ENCODE assay signal across 25 mouse cellular contexts in genomic region chr7:80840241-80840640, GRCm38 (mm10). TPM values are rescaled to one million over a fixed set of nuclear protein-coding genes. Genes with fewer than 3 reads are reported as not detected.
DNase-seq lines count a peak whose midpoint lies in the region; ATAC-seq and TF ChIP-seq lines count a peak whose summit lies in the region.
"Had no signal": no experiment of that assay in that cellular context is flagged by ENCODE, and none has a peak within 500 bp of the region (broad histone marks: within the 10 kb centered on the region; RNA-seq: fewer than 3 reads in every experiment).

No protein-coding gene starts in this region.

- dilution Hi-C loops in CH12.LX (cut with MboI; ENCODE audit: extremely low pct_ligation_motif_present, extremely low pct_unique_long_range_greater_than_20kb, low sequenced_read_pairs): no loop called here

- no peak for TF ChIP-seq POLR2A in CH12.LX (IDR thresholded peaks at IDR 0.05; ENCODE audit: low read depth, low read length)

- no peaks in the 10 kb centered on the region for H3K79me2 ChIP-seq in CH12.LX (replicated peaks; ENCODE audit: control insufficient read depth, extremely low read depth, insufficient read depth, poor library complexity, severe bottlenecking)

- peak overlapping the region; percentile 7; the same call in 1 of the 2 replicates for H3K27ac ChIP-seq in kidney, embryonic 14.5 days (ENCODE audit: low read depth, low read length)
- H3K27ac ChIP-seq in CH12.LX (ENCODE audit: insufficient read depth, low read depth): no peak overlapping the region
- H3K27ac ChIP-seq in intestine, embryonic 16.5 days (ENCODE audit: low read length): 0 out of 2 replicates have a peak overlapping the region, but pooled peaks have one; percentile 67
- H3K27ac ChIP-seq in stomach, embryonic 16.5 days (ENCODE audit: low read length): peak overlapping the region; percentile 1; the same call in 1 of the 2 replicates
- H3K27ac ChIP-seq: embryonic facial prominence, embryonic 12.5 days; forebrain, embryonic 12.5 days; heart, embryonic 13.5 days; hindbrain, embryonic 12.5 days; liver, embryonic 14.5 days; midbrain, embryonic 15.5 days; neural tube, embryonic 15.5 days had no signal

- no peak overlapping the region for H3K4me3 ChIP-seq in kidney, embryonic 14.5 days (ENCODE audit: low read length)
- H3K4me3 ChIP-seq in CH12.LX (replicated peaks in 1 of 3; ENCODE audit: low read depth in 2 of 3, low read length in 2 of 3, poor library complexity in 1 of 3): no peak overlapping the region
- no peak overlapping the region for H3K4me3 ChIP-seq in intestine, embryonic 16.5 days (ENCODE audit: low read length)
- no peak overlapping the region for H3K4me3 ChIP-seq in stomach, embryonic 16.5 days (replicated peaks; ENCODE audit: low read length)
- H3K4me3 ChIP-seq: embryonic facial prominence, embryonic 12.5 days; erythroblast, embryonic 14.5 days; forebrain, embryonic 12.5 days; heart, embryonic 13.5 days; hindbrain, embryonic 12.5 days; midbrain, embryonic 15.5 days; neural tube, embryonic 15.5 days had no signal

- H3K9me3 ChIP-seq in kidney, embryonic 14.5 days (ENCODE audit: control insufficient read depth, low read length): no peaks in the 10 kb centered on the region
- no peaks in the 10 kb centered on the region for H3K9me3 ChIP-seq in CH12.LX (replicated peaks; ENCODE audit: low read length)
- H3K9me3 ChIP-seq in intestine, embryonic 16.5 days (ENCODE audit: control insufficient read depth, low read length): peaks cover 5% of the 10 kb centered on the region
- H3K9me3 ChIP-seq in stomach, embryonic 16.5 days (replicated peaks; ENCODE audit: control insufficient read depth, low read length): no peaks in the 10 kb centered on the region
- H3K9me3 ChIP-seq: embryonic facial prominence, embryonic 12.5 days; forebrain, embryonic 12.5 days; heart, embryonic 13.5 days; hindbrain, embryonic 12.5 days; midbrain, embryonic 15.5 days; neural tube, embryonic 15.5 days had no signal

- no peak for DNase-seq in kidney, adult 11 months
- no peak for DNase-seq in CH12.LX (ENCODE audit: extremely low read depth)
- DNase-seq in lung, postnatal 10 days: no peak
- DNase-seq in urinary bladder, postnatal 10 days (ENCODE audit: low spot score): no peak
- DNase-seq in thymus, postnatal 36 days: no peak
- DNase-seq: adrenal gland, postnatal 10 days; cerebellum, adult 18-20 months; cerebellum, postnatal 25 days; gastrocnemius, postnatal 25 days; heart, adult 18-20 months; kidney, postnatal 10 days; layer of hippocampus, postnatal 36 days; lung, embryonic 14.5 days; lung, postnatal 4 days had no signal

- TF ChIP-seq CTCF in CH12.LX (conservative IDR thresholded peaks at IDR 0.05 in 1 of 2, IDR thresholded peaks at IDR 0.05 in 1 of 2; ENCODE audit: low read depth in 2 of 2, low read length in 2 of 2): no peak

- in situ Hi-C loops in CH12.LX (cut with MboI; ENCODE audit: low pct_ligation_motif_present, low pct_unique_long_range_greater_than_20kb, low sequenced_read_pairs): loop anchor here (25.0 kb wide), 1 partner anchor 453 kb away; the partner anchor contains the start of gene Fes

- no peaks in the 10 kb centered on the region for H3K36me3 ChIP-seq in kidney, embryonic 14.5 days (ENCODE audit: control insufficient read depth, insufficient read depth, low read length)
- H3K36me3 ChIP-seq in CH12.LX (replicated peaks in 1 of 2; ENCODE audit: control insufficient read depth in 1 of 2, insufficient read depth in 1 of 2, low read length in 1 of 2): peaks cover 3 to 12% of the 10 kb centered on the region in 2 experiments
- no peaks in the 10 kb centered on the region for H3K36me3 ChIP-seq in intestine, embryonic 16.5 days (ENCODE audit: control insufficient read depth, insufficient read depth, low read length)
- no peaks in the 10 kb centered on the region for H3K36me3 ChIP-seq in stomach, embryonic 16.5 days (ENCODE audit: control insufficient read depth, insufficient read depth, low read length)
- H3K36me3 ChIP-seq: embryonic facial prominence, embryonic 12.5 days; forebrain, embryonic 12.5 days; heart, embryonic 13.5 days; hindbrain, embryonic 12.5 days; midbrain, embryonic 15.5 days; neural tube, embryonic 15.5 days had no signal

- WGBS in kidney, embryonic 14.5 days: 59% methylated on average over 1 of the region's 1 CpGs
- 43% methylated on average over 1 of the region's 1 CpGs for WGBS in intestine, embryonic 16.5 days
- 48% methylated on average over 1 of the region's 1 CpGs for WGBS in stomach, embryonic 16.5 days

- H3K9ac ChIP-seq in kidney, embryonic 14.5 days (ENCODE audit: low read depth, low read length): no peak overlapping the region
- no peak overlapping the region for H3K9ac ChIP-seq in CH12.LX (ENCODE audit: insufficient read depth, low read depth)
- H3K9ac ChIP-seq in intestine, embryonic 16.5 days (ENCODE audit: low read depth, low read length): no peak overlapping the region
- H3K9ac ChIP-seq in stomach, embryonic 16.5 days (ENCODE audit: low read length): no peak overlapping the region
- H3K9ac ChIP-seq: embryonic facial prominence, embryonic 12.5 days; forebrain, embryonic 12.5 days; heart, embryonic 13.5 days; hindbrain, embryonic 12.5 days; liver, embryonic 14.5 days; lung, embryonic 14.5 days; midbrain, embryonic 15.5 days; neural tube, embryonic 15.5 days had no signal

- ATAC-seq in kidney, embryonic 14.5 days (ENCODE audit: low FRiP score, low TSS enrichment): no peak
- 0 out of 2 replicates have a peak, but pooled peaks have one; percentile 39 for ATAC-seq in intestine, embryonic 16.5 days
- ATAC-seq in stomach, embryonic 16.5 days (ENCODE audit: insufficient read depth, low FRiP score): no peak
- ATAC-seq: midbrain, embryonic 15.5 days had no signal

- H3K4me1 ChIP-seq in kidney, embryonic 14.5 days (ENCODE audit: control insufficient read depth, insufficient read depth, low read length): 0 out of 2 replicates have a peak, but pooled peaks cover 3% of the 10 kb centered on the region
- peaks cover 14 to 68% of the 10 kb centered on the region in 2 experiments for H3K4me1 ChIP-seq in CH12.LX (ENCODE audit: control insufficient read depth in 1 of 2, insufficient read depth in 2 of 2)
- H3K4me1 ChIP-seq in intestine, embryonic 16.5 days (ENCODE audit: control insufficient read depth, insufficient read depth, low read length): peaks cover 10% of the 10 kb centered on the region
- H3K4me1 ChIP-seq in stomach, embryonic 16.5 days (ENCODE audit: control insufficient read depth, insufficient read depth, low read length): no peaks in the 10 kb centered on the region
- H3K4me1 ChIP-seq: forebrain, embryonic 12.5 days; midbrain, embryonic 15.5 days; neural tube, embryonic 15.5 days had no signal

- no peak overlapping the region for H3K4me2 ChIP-seq in kidney, embryonic 14.5 days (replicated peaks; ENCODE audit: low read depth, low read length)
- peak overlapping the region; percentile 5; the same call in 1 of the 2 replicates for H3K4me2 ChIP-seq in CH12.LX (ENCODE audit: insufficient read depth, low read depth, poor library complexity, severe bottlenecking)
- no peak overlapping the region for H3K4me2 ChIP-seq in intestine, embryonic 16.5 days (ENCODE audit: low read depth, low read length)
- no peak overlapping the region for H3K4me2 ChIP-seq in stomach, embryonic 16.5 days (ENCODE audit: low read depth, low read length)
- H3K4me2 ChIP-seq: embryonic facial prominence, embryonic 12.5 days; forebrain, embryonic 12.5 days; heart, embryonic 13.5 days; hindbrain, embryonic 12.5 days; lung, embryonic 14.5 days; midbrain, embryonic 15.5 days; neural tube, embryonic 15.5 days had no signal

- no peaks in the 10 kb centered on the region for H3K27me3 ChIP-seq in kidney, embryonic 14.5 days (ENCODE audit: control insufficient read depth, insufficient read depth, low read length)
- no peaks in the 10 kb centered on the region for H3K27me3 ChIP-seq in CH12.LX (replicated peaks)
- H3K27me3 ChIP-seq in intestine, embryonic 16.5 days (replicated peaks; ENCODE audit: control insufficient read depth, insufficient read depth, low read length): no peaks in the 10 kb centered on the region
- no peaks in the 10 kb centered on the region for H3K27me3 ChIP-seq in stomach, embryonic 16.5 days (ENCODE audit: control insufficient read depth, insufficient read depth, low read length)
- H3K27me3 ChIP-seq: embryonic facial prominence, embryonic 12.5 days; forebrain, embryonic 12.5 days; heart, embryonic 13.5 days; hindbrain, embryonic 12.5 days; midbrain, embryonic 15.5 days had no signal

- no peak for TF ChIP-seq RAD21 in CH12.LX (IDR thresholded peaks at IDR 0.05; ENCODE audit: low read depth, low read length)

- TF ChIP-seq EP300 in CH12.LX (IDR thresholded peaks at IDR 0.05; ENCODE audit: low read length): no peak

TF ChIP-seq in CH12.LX, 34 proteins besides CTCF, POLR2A, EP300 and RAD21 (continues in another document):
- TF ChIP-seq PAX5 (IDR thresholded peaks at IDR 0.05; ENCODE audit: low read length) (no peak), POLR2AphosphoS2 (IDR thresholded peaks at IDR 0.05; ENCODE audit: low read depth, low read length) (no peak), MXI1 (IDR thresholded peaks at IDR 0.05; ENCODE audit: low read depth, low read length) (no peak), USF1 (IDR thresholded peaks at IDR 0.05; ENCODE audit: low read depth, low read length) (no peak), ELF1 (IDR thresholded peaks at IDR 0.05; ENCODE audit: low read depth, low read length) (no peak), MYC (IDR thresholded peaks at IDR 0.05; ENCODE audit: low read depth, low read length) (no peak), TCF12 (IDR thresholded peaks at IDR 0.05; ENCODE audit: low read depth, low read length) (no peak), CHD2 (IDR thresholded peaks at IDR 0.05; ENCODE audit: low read length) (no peak), HCFC1 (IDR thresholded peaks at IDR 0.05; ENCODE audit: low read depth, low read length) (no peak), UBTF (IDR thresholded peaks at IDR 0.05; ENCODE audit: low read depth, low read length) (no peak), MAZ (IDR thresholded peaks at IDR 0.05; ENCODE audit: low read depth, low read length) (no peak)

RNA-seq across cellular contexts. Expression of gene Iqgap1, which starts 14.5 kb away (rescaled TPM):
- 61.0 and 110 TPM in 2 replicates for polyA plus RNA-seq in kidney, embryonic 14.5 days (2014; fragmentation: Nextera tagmentation; extraction: Ambion mirVana)
- 77.0 and 87.5 TPM in 2 replicates for total RNA-seq in CH12.LX (2012; rRNA removed)
- total RNA-seq in CH12.LX (2014; rRNA removed): 43.1 and 49.6 TPM in 2 replicates
- polyA plus RNA-seq in CH12.LX (2012; ENCODE audit: insufficient read length, low read depth): 83.1 and 126 TPM in 2 replicates
- 64.3 and 66.2 TPM in 2 replicates for polyA plus RNA-seq in intestine, embryonic 16.5 days (2015; fragmentation: Nextera tagmentation; extraction: Ambion mirVana)
- 99.2 and 106 TPM in 2 replicates for polyA plus RNA-seq in stomach, embryonic 16.5 days (2015; fragmentation: Nextera tagmentation; extraction: Ambion mirVana)

RNA-seq across cellular contexts. Expression of gene Zscan2, which starts 20.5 kb away (rescaled TPM):
- polyA plus RNA-seq in kidney, embryonic 14.5 days (2014; fragmentation: Nextera tagmentation; extraction: Ambion mirVana): 2.8 and 4.0 TPM in 2 replicates
- total RNA-seq in CH12.LX (2012; rRNA removed) (2.3 and 3.7 TPM in 2 replicates), CH12.LX (2014; rRNA removed) (0.82 and 1.3 TPM in 2 replicates)
- polyA plus RNA-seq in CH12.LX (2012; ENCODE audit: insufficient read length, low read depth): 1.7 TPM in 2 replicates
- polyA plus RNA-seq in intestine, embryonic 16.5 days (2015; fragmentation: Nextera tagmentation; extraction: Ambion mirVana): 1.4 TPM in 2 replicates
- polyA plus RNA-seq in stomach, embryonic 16.5 days (2015; fragmentation: Nextera tagmentation; extraction: Ambion mirVana): 1.4 and 1.6 TPM in 2 replicates
